12 mouse cellular contexts compared by ENCODE assay signal in genomic region chr15:85232543-85233250, GRCm38 (mm10). TPM values are rescaled to one million over a fixed set of nuclear protein-coding genes. Genes with fewer than 3 reads are reported as not detected.
A peak's percentile ranks its signal among the peaks of the same experiment; 100 is the strongest.
DNase-seq lines count a peak whose midpoint lies in the region; ATAC-seq and TF ChIP-seq lines count a peak whose summit lies in the region.
"Had no signal": no experiment of that assay in that cellular context is flagged by ENCODE, and none has a peak within 500 bp of the region (broad histone marks: within the 10 kb centered on the region; RNA-seq: fewer than 3 reads in every experiment).

No protein-coding gene starts in this region.

- H3K9ac ChIP-seq in heart, embryonic 15.5 days: no peak overlapping the region
- H3K9ac ChIP-seq in CH12.LX (ENCODE audit: insufficient read depth, low read depth): no peak overlapping the region
- no peak overlapping the region for H3K9ac ChIP-seq in intestine, embryonic 14.5 days (ENCODE audit: low read length)
- H3K9ac ChIP-seq in hindbrain, postnatal 0 days (replicated peaks; ENCODE audit: low read length): no peak overlapping the region
- H3K9ac ChIP-seq: limb, embryonic 13.5 days had no signal

- H3K79me2 ChIP-seq in CH12.LX (replicated peaks; ENCODE audit: control insufficient read depth, extremely low read depth, insufficient read depth, poor library complexity, severe bottlenecking): no peaks in the 10 kb centered on the region

- no peaks in the 10 kb centered on the region for H3K9me3 ChIP-seq in heart, embryonic 15.5 days (replicated peaks)
- H3K9me3 ChIP-seq in CH12.LX (replicated peaks; ENCODE audit: low read length): no peaks in the 10 kb centered on the region
- no peaks in the 10 kb centered on the region for H3K9me3 ChIP-seq in intestine, embryonic 14.5 days (ENCODE audit: control insufficient read depth, low read length)
- no peaks in the 10 kb centered on the region for H3K9me3 ChIP-seq in hindbrain, postnatal 0 days (ENCODE audit: low read length)
- H3K9me3 ChIP-seq: limb, embryonic 13.5 days had no signal

- 90% methylated on average over 25 of the region's 25 CpGs for WGBS in heart, embryonic 15.5 days
- WGBS in intestine, embryonic 14.5 days: 89% methylated on average over 25 of the region's 25 CpGs
- 33% methylated on average over 25 of the region's 25 CpGs for WGBS in small intestine, adult 2 months
- WGBS in hindbrain, postnatal 0 days: 95% methylated on average over 25 of the region's 25 CpGs

- H3K36me3 ChIP-seq in heart, embryonic 15.5 days: peaks cover 6% of the 10 kb centered on the region; the same call in 1 of the 2 replicates
- no peaks in the 10 kb centered on the region for H3K36me3 ChIP-seq in CH12.LX (replicated peaks in 1 of 2; ENCODE audit: control insufficient read depth in 1 of 2, insufficient read depth in 1 of 2, low read length in 1 of 2)
- peaks cover 87% of the 10 kb centered on the region for H3K36me3 ChIP-seq in intestine, embryonic 14.5 days (ENCODE audit: control insufficient read depth, insufficient read depth, low read length)
- H3K36me3 ChIP-seq in small intestine, adult 2 months (ENCODE audit: control insufficient read depth, insufficient read depth, low read length): peaks cover 7% of the 10 kb centered on the region
- H3K36me3 ChIP-seq in hindbrain, postnatal 0 days (ENCODE audit: insufficient read depth, low read length): no peaks in the 10 kb centered on the region

- TF ChIP-seq EP300 in CH12.LX (IDR thresholded peaks at IDR 0.05; ENCODE audit: low read length): 0 out of 2 replicates have a peak, but pooled peaks have one; percentile 20

- no peak for DNase-seq in heart, adult 9 months (ENCODE audit: low spot score in 2 of 2)
- DNase-seq in CH12.LX (ENCODE audit: extremely low read depth): peak; percentile 13
- no peak for DNase-seq in intestine, embryonic 14.5 days (ENCODE audit: low spot score)
- no peak for DNase-seq in hindbrain, postnatal 0 days (ENCODE audit: low spot score)
- no peak for DNase-seq in testis, postnatal 10 days (ENCODE audit: low spot score)
- DNase-seq in yolk sac, embryonic 10.5 days (ENCODE audit: low spot score): no peak
- DNase-seq: cerebellum, adult 9-10 months; right cerebral cortex, postnatal 4 days had no signal

- TF ChIP-seq POLR2A in CH12.LX (IDR thresholded peaks at IDR 0.05; ENCODE audit: low read depth, low read length): no peak
- TF ChIP-seq POLR2A in small intestine, adult 2 months (IDR thresholded peaks at IDR 0.05; ENCODE audit: low read depth, low read length): peak; percentile 38; the same call in 1 of the 2 replicates

- 0 out of 2 replicates have a peak overlapping the region, but pooled peaks have one; percentile 14 for H3K27ac ChIP-seq in heart, embryonic 15.5 days
- H3K27ac ChIP-seq in CH12.LX (ENCODE audit: insufficient read depth, low read depth): peak overlapping the region; percentile 24; the same call in 1 of the 2 replicates
- peak overlapping the region; percentile 38; the same call in 1 of the 2 replicates for H3K27ac ChIP-seq in intestine, embryonic 14.5 days (ENCODE audit: low read depth)
- peak overlapping the region; percentile 98 for H3K27ac ChIP-seq in small intestine, adult 2 months (ENCODE audit: insufficient read depth, low read depth, low read length)
- no peak overlapping the region for H3K27ac ChIP-seq in hindbrain, postnatal 0 days
- H3K27ac ChIP-seq: kidney, postnatal 0 days; limb, embryonic 13.5 days had no signal

- no peak for TF ChIP-seq CTCF in CH12.LX (conservative IDR thresholded peaks at IDR 0.05 in 1 of 2, IDR thresholded peaks at IDR 0.05 in 1 of 2; ENCODE audit: low read depth in 2 of 2, low read length in 2 of 2)
- TF ChIP-seq CTCF in small intestine, adult 2 months (IDR thresholded peaks at IDR 0.05; ENCODE audit: extremely low read depth, insufficient read length, insufficient replicate concordance, low read depth, low read length): no peak
- no peak for TF ChIP-seq CTCF in hindbrain, postnatal 0 days (IDR thresholded peaks at IDR 0.05; ENCODE audit: low read depth)

- peaks cover 26% of the 10 kb centered on the region for H3K4me1 ChIP-seq in heart, embryonic 15.5 days (replicated peaks)
- peaks cover 14 to 16% of the 10 kb centered on the region in 2 experiments; a peak in 3 of 4 replicates for H3K4me1 ChIP-seq in CH12.LX (ENCODE audit: control insufficient read depth in 1 of 2, insufficient read depth in 2 of 2)
- no peaks in the 10 kb centered on the region for H3K4me1 ChIP-seq in intestine, embryonic 14.5 days (replicated peaks; ENCODE audit: control insufficient read depth, insufficient read depth, low read length)
- H3K4me1 ChIP-seq in small intestine, adult 2 months (ENCODE audit: control insufficient read depth, insufficient read depth, insufficient read length, low read length): peaks cover 41% of the 10 kb centered on the region
- H3K4me1 ChIP-seq in hindbrain, postnatal 0 days (ENCODE audit: insufficient read depth, low read length): no peaks in the 10 kb centered on the region

- no peaks in the 10 kb centered on the region for H3K27me3 ChIP-seq in heart, embryonic 15.5 days
- H3K27me3 ChIP-seq in CH12.LX (replicated peaks): peaks cover 56% of the 10 kb centered on the region
- no peaks in the 10 kb centered on the region for H3K27me3 ChIP-seq in intestine, embryonic 14.5 days (replicated peaks; ENCODE audit: control insufficient read depth, insufficient read depth, low read length)
- H3K27me3 ChIP-seq in small intestine, adult 2 months (ENCODE audit: control insufficient read depth, insufficient read depth, low read length): no peaks in the 10 kb centered on the region
- H3K27me3 ChIP-seq in hindbrain, postnatal 0 days (ENCODE audit: insufficient read depth, low read length): no peaks in the 10 kb centered on the region
- H3K27me3 ChIP-seq: limb, embryonic 13.5 days had no signal

- ATAC-seq in heart, embryonic 15.5 days (replicated peaks; ENCODE audit: insufficient number of reproducible peaks, insufficient read depth, low FRiP score, low read depth): no peak
- 0 out of 2 replicates have a peak, but pooled peaks have one; percentile 30 for ATAC-seq in intestine, embryonic 14.5 days (replicated peaks; ENCODE audit: low FRiP score, low TSS enrichment, low read depth)
- no peak for ATAC-seq in hindbrain, postnatal 0 days

- no peak for TF ChIP-seq RAD21 in CH12.LX (IDR thresholded peaks at IDR 0.05; ENCODE audit: low read depth, low read length)

- H3K4me3 ChIP-seq in heart, embryonic 15.5 days: no peak overlapping the region
- H3K4me3 ChIP-seq in CH12.LX (replicated peaks in 1 of 3; ENCODE audit: low read depth in 2 of 3, low read length in 2 of 3, poor library complexity in 1 of 3): no peak overlapping the region
- H3K4me3 ChIP-seq in intestine, embryonic 14.5 days (ENCODE audit: low read depth, low read length): no peak overlapping the region
- no peak overlapping the region for H3K4me3 ChIP-seq in small intestine, adult 2 months (ENCODE audit: low read depth, low read length)
- no peak overlapping the region for H3K4me3 ChIP-seq in hindbrain, postnatal 0 days (ENCODE audit: low read length)
- H3K4me3 ChIP-seq: limb, embryonic 13.5 days had no signal

- in situ Hi-C loops in CH12.LX (cut with MboI; ENCODE audit: low pct_ligation_motif_present, low pct_unique_long_range_greater_than_20kb, low sequenced_read_pairs): no loop called here

- no peak overlapping the region for H3K4me2 ChIP-seq in heart, embryonic 15.5 days
- H3K4me2 ChIP-seq in CH12.LX (ENCODE audit: insufficient read depth, low read depth, poor library complexity, severe bottlenecking): peak overlapping the region; percentile 74; the same call in 1 of the 2 replicates
- H3K4me2 ChIP-seq in intestine, embryonic 14.5 days (ENCODE audit: low read length): no peak overlapping the region
- H3K4me2 ChIP-seq in hindbrain, postnatal 0 days (ENCODE audit: low read depth, low read length): no peak overlapping the region
- H3K4me2 ChIP-seq: limb, embryonic 13.5 days had no signal

- dilution Hi-C loops in CH12.LX (cut with MboI; ENCODE audit: extremely low pct_ligation_motif_present, extremely low pct_unique_long_range_greater_than_20kb, low sequenced_read_pairs): no loop called here

TF ChIP-seq in CH12.LX, 34 proteins besides CTCF, POLR2A, EP300 and RAD21:
- TF ChIP-seq JUND (conservative IDR thresholded peaks at IDR 0.05; ENCODE audit: low read depth, low read length) (no peak), MXI1 (IDR thresholded peaks at IDR 0.05; ENCODE audit: low read depth, low read length) (0 out of 2 replicates have a peak, but pooled peaks have one; percentile 28)

RNA-seq across cellular contexts. Expression of gene Fbln1, which starts 26.9 kb away (rescaled TPM):
- 119 and 157 TPM in 2 replicates for polyA plus RNA-seq in heart, embryonic 15.5 days (2015; fragmentation: Nextera tagmentation; extraction: Ambion mirVana)
- 1.3 and 1.4 TPM in 2 replicates for total RNA-seq in CH12.LX (2012; rRNA removed)
- not detected in 2 replicates for total RNA-seq in CH12.LX (2014; rRNA removed)
- polyA plus RNA-seq in CH12.LX (2012; ENCODE audit: insufficient read length, low read depth): 0.11 TPM in 1 of 2 replicates, not detected in the other
- 236 and 255 TPM in 2 replicates for polyA plus RNA-seq in intestine, embryonic 14.5 days (2014; fragmentation: Nextera tagmentation; extraction: Ambion mirVana)
- polyA plus RNA-seq in small intestine, adult 2 months (2012; rRNA removed): 139 and 456 TPM in 2 replicates
- 68.4 and 73.9 TPM in 2 replicates for total RNA-seq in hindbrain, postnatal 0 days (2014; rRNA removed)
- 48.3 and 52.1 TPM in 2 replicates for polyA plus RNA-seq in hindbrain, postnatal 0 days (2015; fragmentation: Nextera tagmentation; extraction: Ambion mirVana)

Comparison
In these comparisons a context has a peak if more than half of its experiments do, and no peak if none do; other contexts are left out.
1. RNA of gene Fbln1, which starts 26.9 kb away (polyA plus RNA-seq): 139 to 456 TPM in small intestine, adult 2 months, 236 to 255 TPM in intestine, embryonic 14.5 days, 119 to 157 TPM in heart, embryonic 15.5 days and 48.3 to 52.1 TPM in hindbrain, postnatal 0 days; 0.11 TPM in CH12.LX; every median in the first group is over 10 times any median in the second.